Mouse (Mus musculus): ENCODE results near the gene Prrt1.

The Prrt1 gene

DNA sequence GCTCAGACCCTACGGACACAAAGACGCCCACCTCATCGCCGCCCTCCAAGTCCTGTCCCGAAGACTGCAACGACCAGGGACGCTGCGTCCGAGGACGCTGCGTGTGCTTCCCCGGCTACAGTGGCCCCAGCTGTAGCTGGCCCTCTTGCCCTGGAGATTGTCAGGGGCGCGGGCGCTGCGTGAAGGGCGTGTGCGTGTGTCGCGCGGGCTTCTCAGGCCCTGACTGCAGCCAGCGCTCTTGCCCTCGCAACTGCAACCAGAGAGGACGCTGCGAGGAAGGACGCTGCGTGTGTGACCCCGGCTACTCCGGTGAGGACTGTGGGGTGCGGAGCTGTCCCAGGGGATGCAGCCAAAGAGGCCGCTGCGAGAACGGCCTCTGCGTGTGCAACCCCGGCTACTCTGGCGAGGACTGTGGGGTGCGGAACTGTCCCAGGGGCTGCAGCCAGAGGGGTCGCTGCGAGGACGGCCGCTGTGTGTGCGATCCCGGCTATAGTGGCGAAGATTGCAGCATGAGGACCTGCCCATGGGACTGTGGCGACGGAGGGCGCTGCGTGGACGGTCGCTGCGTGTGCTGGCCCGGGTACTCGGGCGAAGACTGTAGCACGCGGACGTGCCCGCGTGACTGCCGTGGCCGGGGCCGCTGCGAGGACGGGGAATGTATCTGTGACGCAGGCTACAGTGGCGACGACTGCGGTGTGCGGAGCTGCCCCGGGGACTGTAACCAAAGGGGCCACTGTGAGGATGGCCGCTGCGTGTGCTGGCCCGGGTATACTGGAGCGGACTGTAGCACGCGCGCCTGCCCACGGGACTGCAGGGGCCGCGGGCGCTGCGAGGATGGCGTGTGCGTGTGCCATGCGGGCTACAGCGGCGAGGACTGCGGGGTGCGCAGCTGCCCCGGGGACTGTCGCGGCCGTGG, 42.1 kb downstream of the Prrt1 start:
- no peak for DNase-seq (ENCODE audit: low spot score)

DNA sequence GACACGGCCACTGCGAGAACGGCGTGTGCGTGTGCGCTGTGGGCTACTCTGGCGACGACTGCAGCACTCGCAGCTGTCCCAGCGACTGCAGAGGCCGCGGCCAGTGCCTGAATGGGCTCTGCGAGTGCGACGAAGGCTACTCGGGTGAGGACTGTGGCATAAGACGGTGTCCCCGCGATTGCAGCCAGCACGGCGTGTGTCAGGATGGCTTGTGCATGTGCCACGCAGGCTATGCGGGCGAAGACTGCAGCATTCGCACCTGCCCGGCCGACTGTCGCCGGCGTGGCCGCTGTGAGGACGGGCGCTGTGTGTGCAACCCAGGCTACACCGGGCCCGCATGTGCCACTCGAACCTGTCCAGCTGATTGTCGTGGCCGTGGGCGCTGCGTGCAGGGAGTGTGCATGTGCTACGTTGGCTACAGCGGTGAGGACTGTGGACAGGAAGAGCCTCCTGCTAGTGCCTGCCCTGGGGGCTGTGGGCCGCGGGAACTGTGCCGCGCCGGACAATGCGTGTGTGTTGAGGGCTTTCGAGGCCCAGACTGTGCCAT, 43.0 kb downstream of the Prrt1 start:
- DNase-seq (ENCODE audit: low spot score) = no peak

DNA sequence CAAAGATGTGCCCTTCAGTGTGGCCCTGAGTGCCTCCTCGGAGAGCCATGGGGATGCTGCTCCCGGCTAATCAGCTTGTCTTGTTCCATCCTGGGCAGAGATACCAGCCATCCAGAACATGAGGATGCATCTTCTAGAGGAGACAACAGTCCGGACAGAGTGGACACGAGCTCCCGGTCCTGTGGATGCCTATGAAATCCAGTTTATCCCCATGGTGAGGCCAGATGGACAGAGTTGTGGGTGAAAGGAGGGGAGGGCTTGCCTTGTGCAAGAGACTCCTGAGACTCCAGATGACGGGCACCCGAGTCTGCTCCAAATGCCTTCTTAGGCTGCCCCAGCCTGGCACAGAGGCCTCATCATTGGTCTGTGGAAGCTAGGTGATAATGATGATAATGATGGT, 43.8 kb downstream of the Prrt1 start:
- no peak for DNase-seq (ENCODE audit: low spot score)

DNA sequence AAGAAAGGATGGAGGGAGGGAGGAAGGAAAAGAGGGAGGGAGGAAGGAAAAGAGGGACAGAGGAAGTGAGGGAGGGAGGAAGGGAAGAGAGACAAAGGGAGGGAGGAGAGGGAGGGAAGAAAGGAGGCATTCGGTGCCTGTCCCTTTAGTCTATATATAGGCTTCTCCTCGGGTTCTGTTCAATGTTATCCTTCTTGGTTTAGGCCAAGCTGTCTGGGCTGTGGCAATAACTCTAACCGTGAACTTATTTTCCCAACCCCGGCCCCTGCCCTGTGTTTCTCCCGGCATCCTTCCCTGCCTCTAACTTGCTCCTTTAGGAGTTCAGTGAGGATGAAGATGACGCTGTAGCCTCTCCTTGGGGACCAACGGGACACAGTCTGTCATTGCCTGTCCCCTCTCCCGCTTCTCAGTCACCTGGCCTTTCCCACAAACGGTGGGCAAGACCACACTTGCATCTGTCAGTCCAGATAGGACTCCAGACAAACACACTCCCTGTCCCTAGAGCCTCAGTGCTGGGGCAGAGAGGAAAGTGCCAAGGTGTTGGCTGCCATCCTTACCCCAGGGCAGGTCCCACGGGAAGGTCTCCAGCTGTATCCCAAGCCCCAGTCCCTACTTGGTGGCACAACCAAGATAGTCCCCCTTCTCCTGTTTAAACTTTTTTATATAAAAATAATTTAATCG, 45.3 kb downstream of the Prrt1 start:
- no peak for DNase-seq (ENCODE audit: low spot score)

DNA sequence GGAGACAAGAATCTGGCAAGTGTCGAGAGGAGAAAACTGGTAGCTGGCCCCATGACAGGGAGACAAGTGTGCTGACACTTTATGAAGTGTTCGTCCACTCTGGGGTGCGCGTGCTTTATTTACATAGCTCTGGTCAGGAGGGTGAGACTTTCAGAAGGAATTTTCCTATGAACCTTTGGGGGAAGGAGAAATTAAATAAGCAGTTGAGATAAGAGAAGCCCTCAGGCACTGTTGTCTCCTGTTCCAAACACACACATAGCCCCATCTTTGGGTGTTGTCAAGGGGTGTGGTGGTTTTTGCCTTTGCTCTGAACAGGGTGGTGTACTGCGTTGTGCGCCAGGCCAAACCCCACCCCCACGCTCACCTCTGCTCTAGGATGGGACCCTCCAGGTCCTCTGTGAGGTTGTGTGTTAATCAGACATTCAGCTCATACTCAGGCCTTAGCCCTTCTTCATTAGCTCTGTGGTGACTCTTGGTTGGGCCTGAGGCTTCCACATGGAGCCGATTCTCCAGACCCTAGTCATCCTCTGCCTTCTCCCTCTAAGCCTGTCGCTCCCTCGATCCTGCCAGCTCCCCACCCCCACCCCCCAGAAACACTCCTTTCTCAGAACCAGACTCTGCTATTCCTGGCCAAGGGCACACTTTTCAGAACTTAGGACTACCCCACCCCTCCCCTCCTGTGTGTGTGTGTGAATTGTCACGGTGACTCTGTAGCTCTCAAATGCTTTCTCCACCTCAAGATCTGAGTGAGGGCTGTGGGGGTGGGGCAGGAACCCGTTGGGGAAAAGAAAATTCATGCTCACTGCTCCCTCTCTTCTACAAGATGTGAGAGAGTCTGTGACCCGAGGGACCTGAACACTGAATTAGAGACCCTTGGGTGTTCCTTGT, 46.1 kb downstream of the Prrt1 start:
- no peak for DNase-seq (ENCODE audit: low spot score)

DNA sequence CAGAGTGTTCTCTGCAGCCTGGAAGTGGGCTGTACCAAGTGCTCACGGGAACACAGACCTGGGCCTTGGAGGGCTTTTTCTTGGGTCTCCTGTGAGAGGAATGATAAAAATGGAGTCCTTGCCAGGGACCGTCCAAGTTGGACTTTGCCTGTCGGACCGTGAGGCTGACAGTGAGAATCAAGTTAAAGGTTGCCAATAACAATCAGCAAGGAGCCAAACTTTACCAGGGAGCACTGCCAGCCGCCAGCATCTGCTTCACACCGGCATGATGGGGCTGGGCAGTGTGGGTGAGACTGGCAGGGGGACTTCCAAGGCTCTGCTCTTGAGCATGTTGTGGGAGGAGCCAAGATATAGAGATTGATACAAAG, 46.7 kb downstream of the Prrt1 start:
- no peak for DNase-seq (ENCODE audit: low spot score)

DNA sequence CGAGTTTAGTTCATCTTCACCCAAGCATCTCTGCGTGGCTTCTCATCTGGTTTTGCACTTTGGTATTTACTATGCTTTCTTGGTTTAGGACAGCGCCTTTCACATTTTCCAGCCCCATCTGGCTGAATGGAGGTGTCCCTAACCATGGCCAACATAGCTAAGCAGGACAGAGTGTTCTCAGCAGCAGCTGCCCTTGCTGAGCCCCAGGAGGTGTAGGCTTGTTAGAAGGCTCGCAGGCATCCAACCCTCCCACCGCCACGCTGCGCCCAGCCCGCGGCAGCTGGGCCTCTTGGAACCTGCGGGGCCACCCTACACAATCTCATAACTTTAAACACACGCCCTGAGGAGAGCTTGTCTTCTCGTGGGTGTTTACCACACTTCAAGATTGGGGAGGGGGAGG, 47.3 kb downstream of the Prrt1 start:
- DNase-seq (ENCODE audit: low spot score) = no peak

DNA sequence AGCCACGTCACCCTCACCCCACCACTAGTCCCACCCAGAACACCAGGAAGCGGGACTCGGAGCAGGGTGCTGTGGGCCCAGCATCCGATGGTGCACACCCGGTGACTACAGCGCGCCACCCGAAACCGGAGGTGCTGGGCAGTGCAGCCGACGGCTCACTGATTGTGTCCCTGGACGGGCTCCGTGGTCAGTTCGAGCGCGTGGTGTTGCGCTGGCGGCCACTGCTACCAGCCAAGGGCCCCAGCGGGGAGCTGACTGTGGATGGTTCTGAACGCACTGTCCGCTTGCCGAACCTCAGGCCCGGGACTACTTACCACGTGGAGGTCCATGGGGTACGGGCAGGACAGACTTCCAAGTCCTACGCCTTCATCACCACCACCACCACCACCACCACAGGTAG, 50.9 kb downstream of the Prrt1 start:
- DNase-seq (ENCODE audit: low spot score) = no peak

DNA sequence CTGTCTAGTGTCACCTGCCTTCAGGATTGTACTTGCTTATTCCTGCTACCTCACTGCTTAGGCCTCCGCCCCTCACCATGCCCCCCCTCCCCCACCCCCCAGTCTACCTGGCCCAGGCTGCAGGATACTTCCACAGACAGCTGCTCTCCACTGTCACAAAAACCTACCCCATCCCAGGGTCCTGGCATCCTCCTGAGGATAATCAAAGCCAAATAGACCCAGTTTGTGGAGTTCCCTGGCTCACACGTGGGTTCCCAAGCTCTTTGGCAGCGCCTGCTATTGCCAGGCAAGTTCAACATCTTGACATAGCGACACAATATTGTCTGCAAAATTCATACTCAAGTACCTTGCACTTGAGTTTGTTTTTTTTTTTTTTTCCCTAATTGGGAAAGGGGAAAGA, 51.3 kb downstream of the Prrt1 start:
- no peak for DNase-seq (ENCODE audit: low spot score)

DNA sequence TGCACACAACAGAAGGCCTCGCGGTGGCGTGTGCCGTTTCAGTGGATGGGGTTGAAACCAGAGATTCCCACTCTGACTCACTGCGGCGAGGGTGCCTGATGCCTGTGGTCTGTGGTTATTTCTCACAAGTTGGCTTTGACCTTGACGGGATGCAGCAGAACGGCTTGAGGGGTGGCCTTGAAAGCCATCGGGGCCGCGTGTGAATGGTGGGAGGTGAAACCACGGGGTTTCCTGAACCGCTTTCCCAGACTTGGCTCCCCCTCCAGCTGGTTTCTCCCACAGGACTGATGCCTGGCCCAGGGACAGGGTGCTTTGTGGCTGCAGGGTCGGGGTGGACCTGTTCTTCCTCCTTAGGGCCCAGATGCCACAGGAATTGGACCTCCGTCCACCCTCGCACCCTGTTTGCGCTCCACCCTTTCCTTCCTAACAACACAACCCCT, 51.8 kb downstream of the Prrt1 start:
- no peak for DNase-seq (ENCODE audit: low spot score)

DNA sequence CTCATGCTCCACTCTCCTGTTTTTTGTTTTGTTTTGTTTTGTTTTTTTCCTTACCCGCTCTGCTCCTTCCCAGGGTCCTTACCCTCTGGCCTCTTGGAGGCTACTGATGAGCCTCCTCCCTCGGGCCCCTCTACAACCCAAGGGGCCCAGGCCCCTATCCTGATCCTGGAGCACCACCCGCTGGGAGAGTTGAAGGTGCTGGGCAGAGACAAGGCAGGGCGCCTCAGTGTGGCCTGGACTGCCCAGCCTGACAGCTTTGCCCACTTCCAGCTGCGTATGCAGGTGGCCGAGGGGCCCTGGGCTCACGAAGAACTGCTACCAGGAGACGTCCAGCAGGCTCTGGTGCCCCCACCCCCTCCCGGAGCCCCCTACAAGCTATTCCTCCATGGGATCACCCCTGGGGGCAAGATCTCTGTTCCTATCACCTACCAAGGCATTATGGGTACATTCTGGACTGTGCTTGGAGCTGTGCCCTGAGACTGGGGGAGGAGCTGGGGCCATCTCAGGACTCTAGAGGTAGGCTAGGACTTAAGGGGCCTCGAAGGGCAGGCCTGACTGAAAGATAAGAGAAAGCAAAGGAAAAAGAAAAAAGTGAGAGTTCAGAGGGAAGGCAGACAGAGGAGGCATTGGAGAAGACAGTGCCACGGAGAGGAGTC, 52.7 kb downstream of the Prrt1 start:
- DNase-seq (ENCODE audit: low spot score) = no peak
